Mouse (Mus musculus): Measurements from ENCODE around the gene Plgrkt. TPM values are rescaled to one million over a fixed set of nuclear protein-coding genes. Genes with fewer than 3 reads are reported as not detected.
A peak's percentile ranks its signal among the peaks of the same experiment; 100 is the strongest.

The Plgrkt gene
- polyA plus RNA-seq, 1 experiment from 2014 or later: 43.6 TPM

DNA sequence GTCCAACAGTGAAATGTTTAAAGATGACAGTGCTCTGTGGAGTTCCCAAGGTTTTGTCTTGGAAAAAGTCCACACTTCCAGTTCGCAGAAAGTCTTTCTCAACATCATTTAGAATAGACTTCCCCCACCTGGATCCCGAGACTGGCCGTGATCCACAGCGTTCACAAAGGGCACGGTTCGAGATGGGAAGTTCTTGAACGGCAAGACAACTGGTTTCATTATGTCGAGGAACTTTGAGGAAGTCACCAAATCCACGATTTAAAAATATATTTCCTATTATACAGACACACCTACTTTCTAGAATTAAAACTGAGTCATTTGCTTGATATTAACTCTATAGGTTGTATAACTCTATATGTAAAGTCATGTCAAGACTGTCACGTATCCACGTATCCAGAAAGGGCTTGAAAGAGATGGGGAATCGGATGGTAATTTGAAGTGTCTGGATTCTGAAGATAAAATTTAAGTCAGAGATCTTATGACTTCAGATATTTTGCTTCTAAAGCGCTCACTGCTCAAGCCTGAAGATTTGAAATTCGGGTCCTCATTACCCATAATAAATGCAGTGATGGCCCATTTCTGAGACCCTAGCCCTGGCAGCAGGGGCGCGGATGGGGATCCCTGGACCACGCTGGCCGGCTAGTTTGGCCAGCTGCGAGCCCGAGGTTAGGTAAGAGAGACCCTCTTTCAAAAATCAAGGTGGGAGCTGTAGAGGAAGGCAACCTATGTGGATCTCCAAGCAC lies 793 bp downstream of the Plgrkt start:
- Histone ChIP-seq H3K36me3 (ENCODE audit: control insufficient read depth, insufficient read depth, low read length) (no peaks in the 10 kb centered on the region), H3K27ac (ENCODE audit: low read depth, low read length) (no peak overlapping the region), H3K27me3 (ENCODE audit: control insufficient read depth, insufficient read depth, low read length) (peaks cover 4% of the 10 kb centered on the region; the same call in 1 of the 2 replicates), H3K4me3 (ENCODE audit: low read depth, low read length) (peak overlapping the region; percentile 60), H3K9ac (ENCODE audit: low read depth, low read length) (peak overlapping the region; percentile 25), H3K9me3 (replicated peaks; ENCODE audit: control insufficient read depth, low read length) (no peaks in the 10 kb centered on the region), H3K4me2 (peak overlapping the region; percentile 74), H3K4me1 (ENCODE audit: control insufficient read depth, insufficient read depth, low read length) (peaks cover 5% of the 10 kb centered on the region; the same call in 1 of the 2 replicates)
- 45% methylated on average over 20 of the region's 20 CpGs for WGBS (ENCODE audit: insufficient replicate concordance)
- ATAC-seq (replicated peaks; ENCODE audit: insufficient number of reproducible peaks, low FRiP score, low TSS enrichment): no peak

DNA sequence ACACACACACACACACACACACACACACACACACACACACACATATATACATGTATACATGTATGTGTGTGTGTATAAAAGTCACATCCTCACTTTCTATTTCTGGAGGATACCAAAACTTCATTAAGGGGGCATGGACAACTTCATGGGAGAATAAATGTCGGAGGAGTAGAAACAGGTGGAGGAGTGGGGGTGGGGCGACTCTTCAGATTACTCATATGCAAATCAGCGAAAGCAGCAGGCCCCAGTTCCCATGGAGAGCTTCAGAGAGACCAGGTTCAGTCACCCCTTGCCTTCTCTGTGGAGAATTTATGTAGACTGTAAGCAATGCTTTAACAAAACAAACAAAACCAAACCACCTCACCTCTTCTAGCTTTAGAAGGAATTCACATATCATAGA lies 2.1 kb downstream of the Plgrkt start:
- peaks cover 4% of the 10 kb centered on the region; the same call in 1 of the 2 replicates for H3K27me3 ChIP-seq (ENCODE audit: control insufficient read depth, insufficient read depth, low read length)
- ATAC-seq (replicated peaks; ENCODE audit: insufficient number of reproducible peaks, low FRiP score, low TSS enrichment): no peak
- H3K4me1 ChIP-seq (ENCODE audit: control insufficient read depth, insufficient read depth, low read length): peaks cover 5% of the 10 kb centered on the region; the same call in 1 of the 2 replicates
- H3K9me3 ChIP-seq (replicated peaks; ENCODE audit: control insufficient read depth, low read length): no peaks in the 10 kb centered on the region
- no peak overlapping the region for H3K27ac ChIP-seq (ENCODE audit: low read depth, low read length)
- H3K36me3 ChIP-seq (ENCODE audit: control insufficient read depth, insufficient read depth, low read length): no peaks in the 10 kb centered on the region
- H3K4me3 ChIP-seq (ENCODE audit: low read depth, low read length): no peak overlapping the region
- no peak overlapping the region for H3K9ac ChIP-seq (ENCODE audit: low read depth, low read length)
- H3K4me2 ChIP-seq: no peak overlapping the region
- WGBS (ENCODE audit: insufficient replicate concordance): 20% methylated on average over 3 of the region's 3 CpGs

DNA sequence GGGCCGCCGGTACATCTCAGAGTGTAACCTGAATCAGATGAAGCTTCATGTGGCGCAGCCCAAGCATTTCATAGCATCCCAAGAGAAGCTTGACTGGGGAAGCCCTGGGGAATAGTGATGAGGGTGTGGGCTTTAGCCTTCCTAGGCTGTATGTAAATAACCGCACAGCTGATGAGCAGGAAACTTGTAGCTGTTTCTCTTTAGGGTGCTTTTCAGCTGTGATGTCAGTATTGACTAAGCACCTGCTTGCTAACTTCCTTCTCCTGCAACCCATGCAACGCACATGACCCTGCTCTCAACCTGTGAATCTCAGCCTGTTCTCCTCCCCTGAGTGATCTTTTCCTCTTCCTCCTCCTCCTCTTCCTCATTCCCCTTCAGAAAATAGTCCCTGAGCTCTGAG lies 3.1 kb downstream of the Plgrkt start:
- Histone ChIP-seq H3K27ac (ENCODE audit: low read depth, low read length) (no peak overlapping the region), H3K36me3 (ENCODE audit: control insufficient read depth, insufficient read depth, low read length) (no peaks in the 10 kb centered on the region), H3K4me2 (no peak overlapping the region), H3K9me3 (replicated peaks; ENCODE audit: control insufficient read depth, low read length) (no peaks in the 10 kb centered on the region), H3K27me3 (ENCODE audit: control insufficient read depth, insufficient read depth, low read length) (peaks cover 4% of the 10 kb centered on the region; the same call in 1 of the 2 replicates), H3K9ac (ENCODE audit: low read depth, low read length) (no peak overlapping the region), H3K4me1 (ENCODE audit: control insufficient read depth, insufficient read depth, low read length) (peaks cover 5% of the 10 kb centered on the region; the same call in 1 of the 2 replicates), H3K4me3 (ENCODE audit: low read depth, low read length) (no peak overlapping the region)
- ATAC-seq (replicated peaks; ENCODE audit: insufficient number of reproducible peaks, low FRiP score, low TSS enrichment): no peak
- WGBS (ENCODE audit: insufficient replicate concordance): 66% methylated on average over 5 of the region's 5 CpGs

DNA sequence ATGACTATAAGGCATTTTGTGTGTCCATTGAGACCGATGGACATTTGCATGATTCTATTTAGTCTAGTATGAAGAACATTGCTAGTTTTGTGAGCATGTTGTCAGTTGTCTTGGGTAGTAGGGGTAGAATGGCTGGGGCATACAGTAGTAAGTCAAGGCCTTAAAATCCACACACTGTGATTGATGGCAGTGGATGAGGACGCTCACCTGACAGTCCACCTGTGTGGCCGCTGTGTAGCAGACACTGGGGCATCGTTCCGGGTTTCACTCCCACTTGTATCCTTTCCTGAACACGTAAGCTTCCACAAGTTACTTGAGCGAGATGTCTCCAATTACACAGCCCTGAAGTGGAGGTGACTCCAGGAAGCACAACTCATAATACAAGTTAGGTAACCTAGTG lies 3.6 kb downstream of the Plgrkt start:
- peaks cover 4% of the 10 kb centered on the region; the same call in 1 of the 2 replicates for H3K27me3 ChIP-seq (ENCODE audit: control insufficient read depth, insufficient read depth, low read length)
- 80% methylated on average over 7 of the region's 7 CpGs for WGBS (ENCODE audit: insufficient replicate concordance)
- no peak overlapping the region for H3K4me2 ChIP-seq
- H3K4me1 ChIP-seq (ENCODE audit: control insufficient read depth, insufficient read depth, low read length): peaks cover 5% of the 10 kb centered on the region; the same call in 1 of the 2 replicates
- H3K4me3 ChIP-seq (ENCODE audit: low read depth, low read length): no peak overlapping the region
- H3K36me3 ChIP-seq (ENCODE audit: control insufficient read depth, insufficient read depth, low read length): no peaks in the 10 kb centered on the region
- ATAC-seq (replicated peaks; ENCODE audit: insufficient number of reproducible peaks, low FRiP score, low TSS enrichment): no peak
- no peak overlapping the region for H3K9ac ChIP-seq (ENCODE audit: low read depth, low read length)
- H3K9me3 ChIP-seq (replicated peaks; ENCODE audit: control insufficient read depth, low read length): no peaks in the 10 kb centered on the region
- H3K27ac ChIP-seq (ENCODE audit: low read depth, low read length): no peak overlapping the region

DNA sequence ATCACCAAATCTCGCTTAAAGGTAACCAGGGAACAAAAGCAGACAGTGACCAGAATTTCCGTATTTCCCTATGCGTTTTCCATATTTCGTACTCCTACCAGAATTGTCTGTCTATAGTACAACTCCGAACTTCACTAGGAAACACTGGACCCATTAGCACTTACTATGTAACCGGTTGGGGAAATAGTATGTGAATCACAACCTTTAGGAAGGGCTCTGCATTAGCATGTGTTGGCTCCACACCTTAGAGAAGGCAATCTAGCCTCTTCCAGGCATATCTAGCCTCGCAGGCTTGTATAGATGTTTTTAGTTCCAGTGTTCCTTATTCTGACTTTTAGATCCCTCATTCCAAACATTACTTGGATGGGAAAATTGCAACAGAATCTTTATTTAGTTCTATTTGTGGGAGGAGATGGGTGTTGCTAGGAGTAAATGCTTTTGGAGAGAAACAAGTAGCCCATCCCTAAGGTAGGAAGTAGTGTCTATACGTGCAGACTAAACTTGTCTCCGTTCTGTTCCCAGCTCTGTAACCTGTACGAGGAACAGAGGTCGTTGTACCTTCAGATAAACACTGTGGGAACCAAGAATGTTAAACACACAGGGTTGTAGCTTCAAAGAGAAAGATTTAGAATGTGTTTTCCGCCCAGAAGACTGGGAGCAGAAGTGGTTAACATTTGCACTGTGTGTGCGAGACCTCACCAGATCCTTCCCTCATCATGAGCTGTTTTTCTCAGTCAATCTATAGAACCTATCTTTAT lies 4.8 kb downstream of the Plgrkt start:
- Histone ChIP-seq H3K27ac (ENCODE audit: low read depth, low read length) (no peak overlapping the region), H3K4me3 (ENCODE audit: low read depth, low read length) (peak overlapping the region; percentile 68), H3K4me1 (ENCODE audit: control insufficient read depth, insufficient read depth, low read length) (peaks cover 5% of the 10 kb centered on the region; the same call in 1 of the 2 replicates), H3K9me3 (replicated peaks; ENCODE audit: control insufficient read depth, low read length) (no peaks in the 10 kb centered on the region), H3K36me3 (ENCODE audit: control insufficient read depth, insufficient read depth, low read length) (no peaks in the 10 kb centered on the region), H3K9ac (ENCODE audit: low read depth, low read length) (peak overlapping the region; percentile 71), H3K4me2 (peak overlapping the region; percentile 67), H3K27me3 (ENCODE audit: control insufficient read depth, insufficient read depth, low read length) (peaks cover 4% of the 10 kb centered on the region; the same call in 1 of the 2 replicates)
- no peak for ATAC-seq (replicated peaks; ENCODE audit: insufficient number of reproducible peaks, low FRiP score, low TSS enrichment)
- 41% methylated on average over 13 of the region's 13 CpGs for WGBS (ENCODE audit: insufficient replicate concordance)

DNA sequence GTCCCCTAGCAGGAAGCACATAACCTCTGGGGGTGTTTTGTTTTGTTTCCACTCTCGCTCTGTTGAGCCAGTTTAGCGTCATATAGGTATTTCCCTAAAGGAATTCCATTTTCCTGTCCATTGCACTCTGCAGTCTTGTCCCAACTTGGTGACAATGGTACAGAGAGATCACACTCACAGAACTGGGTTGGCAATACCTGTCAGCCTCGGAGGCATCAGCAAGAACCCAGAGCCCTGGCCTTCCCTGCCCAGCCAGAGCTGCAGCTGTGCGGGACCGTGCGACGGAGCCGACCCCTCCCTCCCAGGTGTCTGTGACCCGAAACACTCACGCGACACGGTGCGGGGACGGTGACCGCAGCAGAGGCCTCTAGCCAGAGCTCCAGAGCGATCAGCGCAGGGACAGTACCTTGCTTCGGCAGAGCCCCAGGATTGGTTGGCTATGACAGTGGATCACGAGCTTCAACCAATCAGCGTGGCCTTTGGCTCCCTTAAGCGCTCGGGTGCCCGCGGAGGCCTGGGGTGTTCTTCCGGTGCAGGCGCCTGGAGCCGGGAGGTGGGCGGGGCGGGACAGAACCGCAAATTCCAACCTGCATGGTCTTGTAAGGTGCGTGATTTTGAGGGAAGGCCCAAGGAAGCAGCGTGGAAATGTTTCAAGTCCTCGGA lies 5.6 kb downstream of the Plgrkt start:
- no peaks in the 10 kb centered on the region for H3K36me3 ChIP-seq (ENCODE audit: control insufficient read depth, insufficient read depth, low read length)
- peaks cover 4% of the 10 kb centered on the region; the same call in 1 of the 2 replicates for H3K27me3 ChIP-seq (ENCODE audit: control insufficient read depth, insufficient read depth, low read length)
- H3K4me1 ChIP-seq (ENCODE audit: control insufficient read depth, insufficient read depth, low read length): peaks cover 5% of the 10 kb centered on the region; the same call in 1 of the 2 replicates
- H3K4me3 ChIP-seq (ENCODE audit: low read depth, low read length): peak overlapping the region; percentile 68
- H3K4me2 ChIP-seq: peak overlapping the region; percentile 67
- H3K27ac ChIP-seq (ENCODE audit: low read depth, low read length): no peak overlapping the region
- WGBS (ENCODE audit: insufficient replicate concordance): 3% methylated on average over 33 of the region's 33 CpGs
- peak; percentile 98 for ATAC-seq (replicated peaks; ENCODE audit: insufficient number of reproducible peaks, low FRiP score, low TSS enrichment)
- H3K9ac ChIP-seq (ENCODE audit: low read depth, low read length): peak overlapping the region; percentile 71
- H3K9me3 ChIP-seq (replicated peaks; ENCODE audit: control insufficient read depth, low read length): no peaks in the 10 kb centered on the region

DNA sequence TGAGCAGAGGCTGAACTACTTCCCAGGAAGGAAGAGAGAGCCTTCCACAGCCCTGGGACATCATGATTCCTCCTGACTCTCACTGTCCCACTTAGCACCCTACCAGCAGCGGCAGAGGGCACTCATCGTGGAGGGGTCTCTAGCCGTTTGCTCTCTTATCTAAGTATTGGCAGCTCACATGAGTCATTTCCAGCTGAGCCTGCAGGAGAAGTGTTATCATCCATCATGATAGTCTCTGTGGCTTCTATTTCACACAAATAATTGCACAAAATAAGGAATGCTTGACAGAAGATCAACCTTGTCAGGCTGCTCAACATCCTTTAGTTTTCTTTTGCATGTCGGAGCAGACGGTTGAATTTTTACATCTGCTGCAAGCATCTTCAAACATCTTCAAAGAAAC lies 6.9 kb downstream of the Plgrkt start:
- H3K27ac ChIP-seq (ENCODE audit: low read depth, low read length): no peak overlapping the region
- H3K9ac ChIP-seq (ENCODE audit: low read depth, low read length): no peak overlapping the region
- no peaks in the 10 kb centered on the region for H3K36me3 ChIP-seq (ENCODE audit: control insufficient read depth, insufficient read depth, low read length)
- 46% methylated on average over 5 of the region's 5 CpGs for WGBS (ENCODE audit: insufficient replicate concordance)
- no peaks in the 10 kb centered on the region for H3K9me3 ChIP-seq (replicated peaks; ENCODE audit: control insufficient read depth, low read length)
- H3K27me3 ChIP-seq (ENCODE audit: control insufficient read depth, insufficient read depth, low read length): peaks cover 4% of the 10 kb centered on the region; the same call in 1 of the 2 replicates
- peaks cover 5% of the 10 kb centered on the region; the same call in 1 of the 2 replicates for H3K4me1 ChIP-seq (ENCODE audit: control insufficient read depth, insufficient read depth, low read length)
- ATAC-seq (replicated peaks; ENCODE audit: insufficient number of reproducible peaks, low FRiP score, low TSS enrichment): no peak
- H3K4me3 ChIP-seq (ENCODE audit: low read depth, low read length): no peak overlapping the region
- H3K4me2 ChIP-seq: no peak overlapping the region

DNA sequence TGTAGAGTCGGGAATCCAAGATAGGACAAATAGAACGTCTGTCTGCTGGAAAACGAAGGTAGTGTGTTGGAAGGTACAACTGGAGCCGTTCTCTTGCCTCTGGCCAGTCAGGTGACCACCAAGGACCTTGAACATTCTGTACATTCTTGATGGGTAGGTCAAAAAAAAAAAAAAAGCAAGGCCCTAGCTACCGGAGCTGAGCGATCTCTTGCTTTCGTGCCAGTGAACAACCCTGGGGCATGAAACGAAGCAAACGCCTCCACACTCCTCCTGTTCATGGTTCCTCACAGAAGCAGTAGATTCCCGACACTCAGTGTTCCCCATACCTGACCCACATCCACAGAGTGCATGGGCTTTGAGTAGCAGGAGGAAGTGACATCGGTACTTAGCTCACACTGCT lies 10.9 kb downstream of the Plgrkt start:
- no peak overlapping the region for H3K27ac ChIP-seq (ENCODE audit: low read depth, low read length)
- H3K4me3 ChIP-seq (ENCODE audit: low read depth, low read length): no peak overlapping the region
- no peak overlapping the region for H3K9ac ChIP-seq (ENCODE audit: low read depth, low read length)
- no peaks in the 10 kb centered on the region for H3K4me1 ChIP-seq (ENCODE audit: control insufficient read depth, insufficient read depth, low read length)
- no peak for ATAC-seq (replicated peaks; ENCODE audit: insufficient number of reproducible peaks, low FRiP score, low TSS enrichment)
- no peak overlapping the region for H3K4me2 ChIP-seq
- H3K27me3 ChIP-seq (ENCODE audit: control insufficient read depth, insufficient read depth, low read length): no peaks in the 10 kb centered on the region
- 77% methylated on average over 11 of the region's 11 CpGs for WGBS (ENCODE audit: insufficient replicate concordance)
- H3K9me3 ChIP-seq (replicated peaks; ENCODE audit: control insufficient read depth, low read length): no peaks in the 10 kb centered on the region
- H3K36me3 ChIP-seq (ENCODE audit: control insufficient read depth, insufficient read depth, low read length): no peaks in the 10 kb centered on the region

Measured in heart, embryonic 11.5 days (tissue).